Mouse (Mus musculus) brain, embryonic 14.5 days (tissue): ENCODE results near the gene Cflar.

ENCODE experiments used
- CTCF ChIP-seq: fragments of 200-500 bp; IDR thresholded peaks from 2 replicates; pipeline ENCODE4 v1.5.1; 2012; ENCODE audit warnings: inconsistent platforms, mild to moderate bottlenecking, moderate library complexity, borderline replicate concordance; ENCODE audit not compliant: insufficient read depth, insufficient read length; ENCODE audit errors: extremely low read depth
- POLR2A ChIP-seq: fragments of 200-500 bp; IDR thresholded peaks from 2 replicates; pipeline ENCODE4 v1.6.1; 2012; ENCODE audit warnings: mild to moderate bottlenecking, inconsistent platforms, borderline replicate concordance; ENCODE audit not compliant: poor library complexity, insufficient read depth, insufficient read length, severe bottlenecking; ENCODE audit errors: extremely low read depth

DNA sequence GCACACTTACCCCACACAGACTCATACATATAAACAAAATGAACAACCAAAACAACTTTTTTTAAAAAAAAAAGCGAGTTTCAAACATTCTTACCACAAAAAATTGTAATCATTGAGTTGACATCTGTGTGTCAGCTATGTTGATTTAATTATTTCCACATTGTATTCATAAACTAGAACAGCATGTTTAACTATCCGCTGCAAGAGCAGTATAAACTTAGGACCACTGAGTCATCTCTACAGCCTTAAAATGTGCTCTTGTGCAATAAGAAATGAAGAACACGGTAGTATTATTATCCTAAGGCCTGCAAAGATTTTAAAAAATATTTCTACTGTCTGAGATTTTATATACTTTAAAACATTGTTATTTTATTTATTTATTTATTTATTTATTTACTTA lies 36.3 kb upstream of the Cflar start:
- TF ChIP-seq CTCF (no peak), POLR2A (no peak)
